Mouse (Mus musculus) NIH3T3 (cell line): ENCODE measurements around the gene Itga3.

Experiments used
- DNase-seq: peaks from one replicate; pipeline ENCODE4 v3.0.0-alpha.2; 2012; ENCODE audit warnings: low read depth

The Itga3 gene

GRCm38 (mm10) chr11:95071266-95071665 lies 5.3 kb downstream of the Itga3 start:
- DNase-seq, result peak; percentile 68

DNA sequence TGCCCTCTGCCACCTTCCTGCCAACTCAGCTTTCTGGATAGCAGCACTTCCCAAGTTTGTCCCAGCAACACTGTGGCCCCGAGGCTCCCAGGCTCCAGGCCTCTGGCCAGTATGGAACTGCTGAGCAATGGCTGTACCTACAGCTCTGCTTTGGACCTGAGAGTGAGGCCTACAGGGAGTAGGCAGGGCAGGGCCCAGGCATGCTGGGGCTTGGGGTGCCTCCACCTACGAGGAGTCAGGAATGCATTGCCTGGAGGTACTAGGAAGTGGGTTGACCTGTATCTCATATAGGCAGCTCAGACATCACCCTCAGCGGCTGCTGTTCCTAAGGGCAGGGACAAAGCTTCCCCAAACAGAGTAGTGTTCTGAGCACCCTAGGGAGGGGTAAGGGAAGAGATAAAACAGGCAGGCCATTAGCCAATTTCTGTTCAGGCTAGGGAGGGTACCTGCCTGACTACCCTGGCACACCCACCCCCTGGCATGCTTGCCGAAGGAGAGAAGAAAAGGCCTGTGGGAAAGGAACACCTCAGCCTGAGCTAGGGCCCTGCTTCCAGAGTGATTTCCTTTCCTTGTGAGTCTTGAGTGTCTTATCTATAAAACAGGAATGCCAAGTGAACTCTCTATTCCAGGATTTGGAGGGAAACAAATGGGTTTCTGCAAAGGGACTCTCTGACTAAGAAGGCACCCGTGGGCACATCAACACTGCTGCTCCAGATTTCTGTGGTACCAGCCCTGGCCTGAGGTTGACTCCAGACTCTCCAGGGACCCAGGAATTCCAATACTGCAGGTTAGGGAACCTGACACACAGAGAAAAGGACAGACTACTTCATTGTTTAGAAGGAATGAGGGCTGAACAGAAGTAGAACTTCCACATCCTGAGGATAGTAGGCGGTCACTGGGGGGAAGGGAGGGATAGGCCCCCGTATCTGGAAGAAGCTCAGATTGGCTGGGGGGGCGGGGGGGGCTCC lies 6.2 kb downstream of the Itga3 start:
- no peak for DNase-seq

- DNase-seq, result no peak
Measured at GRCm38 (mm10) chr11:95069226-95069957, 7.2 kb downstream of the Itga3 start.

- no peak for DNase-seq
Measured at GRCm38 (mm10) chr11:95056768-95057501, 19.7 kb downstream of the Itga3 start.

DNA sequence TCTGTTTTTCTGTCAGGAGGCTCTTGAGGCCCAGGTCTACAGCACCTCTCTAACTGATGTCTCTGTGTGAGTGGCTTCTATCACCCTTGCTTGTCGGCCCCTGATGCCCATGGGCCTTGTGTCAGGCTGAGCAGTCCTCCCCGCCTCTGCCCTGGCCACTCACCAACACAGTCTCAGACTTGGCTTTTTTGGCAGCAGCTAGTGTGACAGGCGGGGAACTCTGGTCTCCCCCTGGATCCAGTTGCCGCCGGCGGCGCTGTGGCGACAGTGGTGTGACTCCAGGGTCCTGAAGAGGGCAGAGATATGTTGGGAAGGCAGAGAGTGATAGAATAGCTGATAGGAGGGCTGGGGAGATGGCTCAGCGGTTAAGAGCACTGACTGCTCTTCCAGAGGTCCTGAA lies 23.5 kb downstream of the Itga3 start:
- no peak for DNase-seq

DNA sequence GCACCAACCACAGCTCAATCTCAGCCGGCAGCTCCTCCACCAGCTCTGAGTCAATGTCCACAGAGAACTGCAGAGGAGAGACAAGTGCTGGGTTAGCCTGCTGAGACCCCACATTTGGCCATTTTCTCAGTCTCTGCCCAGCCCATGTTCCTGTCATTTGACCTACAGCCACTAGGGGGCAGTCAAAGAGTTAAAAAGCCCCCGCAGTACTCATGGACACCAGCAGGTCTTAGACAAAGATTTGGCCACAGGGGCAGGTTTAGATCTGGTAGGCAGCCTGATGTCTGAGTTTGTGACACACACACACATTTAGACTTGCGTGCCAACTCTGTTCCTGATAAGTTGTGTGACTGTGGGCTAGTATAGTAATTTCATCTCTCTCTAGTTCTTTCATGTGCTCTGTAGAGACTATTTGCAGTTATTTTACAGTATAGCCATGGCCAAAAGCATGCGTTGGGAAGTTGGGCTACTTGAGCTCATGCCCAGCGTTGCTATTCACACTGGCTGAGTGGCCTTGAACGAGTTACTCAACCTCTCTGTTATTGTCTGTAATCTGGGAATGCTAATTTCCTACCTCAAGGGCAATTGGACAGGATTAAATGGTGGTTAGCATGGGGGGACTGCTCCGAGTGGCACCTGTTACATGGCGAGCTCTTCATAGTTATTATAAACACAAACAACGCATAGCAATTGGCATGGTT lies 29.5 kb downstream of the Itga3 start:
- peak; percentile 81 for DNase-seq

GRCm38 (mm10) chr11:95044185-95044870 lies 32.3 kb downstream of the Itga3 start:
- no peak for DNase-seq

DNA sequence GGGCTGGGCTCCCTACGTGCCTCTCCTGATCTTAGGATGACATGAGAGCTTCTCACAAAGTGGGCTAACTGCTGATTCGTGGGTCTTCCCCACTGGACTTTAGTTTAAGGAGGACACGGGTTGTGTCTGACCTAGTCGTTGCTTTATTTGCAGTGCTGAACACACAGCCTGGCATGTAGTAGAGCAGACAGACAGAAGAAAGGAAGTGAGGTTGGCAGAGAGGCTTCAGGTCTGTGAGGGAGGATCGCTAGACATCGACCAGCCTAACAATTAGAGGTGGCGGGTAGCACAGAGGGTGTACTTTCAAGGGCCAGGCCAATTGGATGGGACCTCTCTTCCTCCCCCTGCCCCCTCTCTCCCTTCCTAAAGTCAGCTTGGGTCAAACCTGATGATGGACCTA lies 33.0 kb downstream of the Itga3 start:
- no peak for DNase-seq

GRCm38 (mm10) chr11:95043060-95043459 lies 33.5 kb downstream of the Itga3 start:
- no peak for DNase-seq

DNA sequence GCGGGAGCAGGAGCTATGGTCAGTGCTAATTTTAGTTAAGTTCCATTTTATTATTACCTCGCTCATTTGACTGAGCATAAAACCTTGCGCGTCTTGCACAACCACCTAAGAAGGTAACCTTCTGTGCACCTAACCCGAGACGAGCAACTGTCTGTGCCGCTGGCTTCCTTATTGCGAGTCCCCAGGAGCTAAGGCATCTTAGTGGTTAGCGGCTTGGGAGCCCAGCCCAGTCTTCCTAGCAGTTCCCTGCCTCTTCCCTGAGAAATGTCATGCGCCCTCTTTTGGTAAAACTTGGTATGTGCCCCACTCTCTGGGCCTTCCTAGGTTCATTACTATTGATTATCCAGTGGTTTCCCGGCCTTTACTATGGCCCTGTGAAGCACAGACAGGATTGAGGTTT lies 34.5 kb downstream of the Itga3 start:
- DNase-seq, result peak; percentile 93

DNA sequence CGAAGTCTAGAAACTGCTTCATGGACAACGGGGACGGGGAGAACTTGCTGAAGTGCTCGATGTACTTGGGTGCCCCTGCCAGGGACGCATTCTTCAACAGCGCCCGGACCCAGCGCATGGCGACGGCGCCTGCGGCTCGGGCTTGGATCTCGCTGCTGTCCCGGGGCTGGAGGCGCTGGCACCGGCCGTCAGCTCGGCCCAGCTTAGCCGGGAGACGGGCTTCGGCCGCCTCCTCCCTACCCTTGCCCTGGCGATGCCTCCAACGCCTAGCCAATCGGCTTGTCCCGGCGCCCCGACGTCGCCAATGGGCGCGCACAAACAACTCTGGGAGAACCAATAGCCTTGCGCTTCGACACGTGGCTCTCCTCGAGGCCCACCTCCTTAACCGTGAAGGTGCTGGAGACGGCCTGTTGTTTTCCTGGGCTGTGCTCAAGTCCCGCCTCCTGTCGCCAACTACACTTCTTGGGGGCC lies 35.4 kb downstream of the Itga3 start, which contains the start of gene Pdk2:
Gene Pdk2 (minus strand): TSS at position 216 of the 471 bp plus-strand sequence.
- peak; percentile 97 for DNase-seq

- DNase-seq, result peak; percentile 33
Measured at GRCm38 (mm10) chr11:95040491-95041138, 36.0 kb downstream of the Itga3 start.

DNA sequence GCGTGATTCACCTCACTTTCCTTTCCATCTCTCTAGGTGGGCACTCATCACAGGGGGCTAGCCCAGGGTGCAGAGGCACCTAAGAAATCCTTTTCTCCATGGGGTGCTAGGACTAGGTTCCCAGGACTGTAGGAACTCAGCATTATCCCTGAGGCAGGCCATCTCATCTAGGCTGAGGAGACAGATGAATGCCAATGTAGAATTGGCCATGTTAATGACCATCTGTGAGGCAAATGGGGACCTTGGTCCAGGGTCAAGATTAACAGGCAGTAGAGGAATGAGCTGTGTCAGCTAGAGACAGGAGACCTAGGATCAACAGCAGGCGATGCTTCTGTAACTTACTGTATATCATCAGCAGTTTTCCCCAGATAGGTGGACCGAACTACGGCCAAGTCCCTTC lies 36.8 kb downstream of the Itga3 start:
- DNase-seq, result no peak

DNA sequence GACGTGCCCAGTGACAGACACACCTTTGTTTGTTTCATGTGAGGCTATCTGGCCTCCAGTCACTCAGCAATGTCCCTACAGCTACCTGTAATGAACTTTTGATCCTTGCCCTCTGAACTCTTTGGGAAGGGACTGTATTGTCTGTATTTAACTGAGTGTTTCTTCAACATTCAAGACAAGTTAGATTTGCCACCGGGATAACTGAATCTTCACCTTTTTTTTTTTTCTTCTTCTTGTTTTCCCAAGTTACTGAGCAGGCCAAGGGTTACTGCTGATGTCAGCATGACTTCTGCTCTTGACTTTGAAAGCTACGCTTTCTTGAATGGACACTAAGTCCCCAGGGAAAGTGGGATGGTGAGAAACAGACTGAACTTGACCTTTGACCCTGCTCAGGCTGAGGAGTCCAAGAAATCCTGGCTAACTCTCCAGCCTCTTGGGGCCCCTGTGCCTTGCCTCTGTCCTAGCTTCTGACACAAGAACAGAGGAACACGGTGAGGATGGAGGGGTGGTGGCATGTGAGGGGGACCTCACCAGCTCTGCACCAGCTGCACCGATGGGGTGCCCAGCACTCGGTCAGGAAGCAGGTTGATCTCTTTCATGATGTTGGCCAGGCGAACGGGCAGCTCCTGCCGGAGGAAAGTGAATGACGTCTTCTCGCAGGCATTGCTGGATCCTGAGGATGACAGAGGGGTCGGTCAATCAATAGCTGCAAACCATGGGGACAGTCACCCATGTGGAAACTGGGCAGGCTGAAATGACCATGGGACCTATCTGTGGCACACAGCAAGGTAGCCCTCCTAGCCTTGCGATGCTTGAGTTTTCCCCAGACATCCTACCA lies 37.6 kb downstream of the Itga3 start:
- DNase-seq, result no peak

GRCm38 (mm10) chr11:95038156-95038817 lies 38.3 kb downstream of the Itga3 start:
- peak; percentile 31 for DNase-seq

DNA sequence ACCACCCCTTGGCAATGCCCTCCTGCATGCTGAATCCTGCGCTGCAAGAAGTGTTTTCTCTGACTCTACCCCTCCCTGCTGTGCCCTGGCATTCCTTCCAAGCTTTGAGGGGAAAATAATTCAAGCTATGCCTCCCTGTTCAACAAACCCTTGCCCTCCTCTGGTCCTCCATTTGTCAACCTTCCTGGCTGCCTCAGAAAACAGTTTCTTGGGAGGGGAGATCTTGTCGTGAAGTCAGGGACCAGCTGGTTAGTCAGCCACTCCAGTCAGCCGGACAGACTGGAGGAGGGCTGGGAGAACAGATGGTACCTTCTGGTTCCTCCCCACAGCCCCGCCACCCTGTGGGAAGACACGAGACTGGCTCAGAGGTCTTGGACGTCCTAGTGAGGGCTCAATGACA lies 39.3 kb downstream of the Itga3 start:
- no peak for DNase-seq

DNA sequence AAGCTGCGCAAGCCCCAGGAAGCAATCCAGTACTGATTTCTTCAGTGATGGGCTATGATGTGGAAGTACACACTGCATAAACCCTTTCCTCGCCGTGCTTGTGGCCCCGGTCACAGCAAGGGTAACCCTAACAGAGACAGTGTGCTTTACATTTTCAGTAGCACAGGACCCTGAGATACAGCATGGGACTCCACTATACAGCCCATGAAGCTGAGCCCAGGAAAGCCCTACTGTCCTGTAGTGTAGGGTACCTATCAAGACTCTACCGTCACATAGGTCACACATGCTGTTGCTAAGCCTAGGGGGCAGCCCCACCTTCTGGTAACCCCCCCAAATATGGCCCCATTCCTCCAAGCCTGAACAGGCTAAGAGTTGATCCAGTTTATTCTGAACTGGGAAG lies 40.1 kb downstream of the Itga3 start:
- DNase-seq, result no peak

DNA sequence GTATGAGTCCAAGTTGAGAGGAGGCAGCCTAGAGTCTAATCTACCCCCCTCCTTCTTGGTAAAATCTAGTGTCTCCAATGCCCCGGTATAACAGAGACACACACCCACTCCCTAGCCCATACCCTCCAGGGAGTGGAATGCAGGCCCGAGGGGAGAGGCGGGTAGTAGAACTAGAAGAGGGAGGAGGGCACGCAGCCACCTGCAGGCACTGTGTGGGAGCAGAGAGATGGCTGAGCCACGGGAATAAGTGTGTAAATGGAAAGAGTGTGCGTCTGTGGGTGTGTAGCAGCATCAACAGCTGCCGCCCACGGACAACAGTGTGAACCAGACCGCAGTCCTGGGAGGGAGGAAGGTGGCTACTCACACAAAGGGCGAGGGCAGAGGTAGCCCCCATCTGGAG lies 41.7 kb downstream of the Itga3 start:
- DNase-seq, result no peak

DNA sequence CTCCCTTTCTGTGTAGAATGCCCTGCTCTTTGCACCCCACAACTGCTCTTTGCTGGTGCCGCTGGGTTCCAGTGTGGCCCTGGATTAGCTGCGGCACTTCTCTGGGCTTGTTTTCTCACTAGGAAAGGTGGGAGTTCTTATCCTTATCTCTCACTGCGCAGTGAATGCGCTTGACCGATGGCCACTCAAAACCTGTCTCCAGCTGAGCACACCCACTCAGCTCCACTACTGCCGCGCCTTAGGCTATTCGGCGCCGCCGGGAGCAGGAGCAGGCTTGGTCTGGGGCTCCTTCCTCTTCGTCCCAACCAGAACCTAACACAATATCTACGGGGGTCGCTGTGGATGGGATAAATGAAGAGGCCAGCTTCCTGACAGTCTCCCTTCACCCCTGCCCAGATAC lies 43.0 kb downstream of the Itga3 start:
- no peak for DNase-seq
